Mouse (Mus musculus) T-helper 1 cell (primary cell): ENCODE data around the gene Etfa.

Experiments
- in situ Hi-C: fragments of 300-600 bp; cut with MboI, MseI; formaldehyde crosslinking; loops from one replicate; pipeline ENCODE4 v1.15.1; 2025; ENCODE audit warnings: high pct_unique_total_duplicates

Etfa gene

DNA sequence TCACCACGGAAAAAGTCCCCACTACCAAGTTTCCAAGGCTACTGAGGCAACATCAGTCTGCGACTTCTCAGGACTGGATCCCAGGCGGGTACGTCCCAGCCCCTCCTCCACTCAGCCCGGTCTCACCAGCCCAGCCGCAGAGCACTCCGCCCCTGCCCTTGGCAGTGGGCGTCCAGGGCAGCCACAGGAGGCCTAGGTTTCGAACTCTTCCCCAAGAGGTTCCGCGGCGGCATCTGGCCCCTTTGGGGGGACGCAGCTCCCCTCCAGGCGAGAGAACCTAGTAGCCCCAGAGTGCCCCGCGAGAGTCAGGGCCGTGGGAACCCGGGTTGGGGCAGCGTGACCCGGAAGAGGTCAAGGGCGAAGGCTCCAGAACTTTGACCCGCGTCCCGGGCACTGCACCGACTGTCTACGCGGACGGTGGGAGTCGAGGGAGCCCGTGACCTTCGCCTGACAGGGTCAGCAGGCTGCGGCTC is 486 bp downstream of the Etfa start:
- in situ Hi-C loops, result no loop called here

DNA sequence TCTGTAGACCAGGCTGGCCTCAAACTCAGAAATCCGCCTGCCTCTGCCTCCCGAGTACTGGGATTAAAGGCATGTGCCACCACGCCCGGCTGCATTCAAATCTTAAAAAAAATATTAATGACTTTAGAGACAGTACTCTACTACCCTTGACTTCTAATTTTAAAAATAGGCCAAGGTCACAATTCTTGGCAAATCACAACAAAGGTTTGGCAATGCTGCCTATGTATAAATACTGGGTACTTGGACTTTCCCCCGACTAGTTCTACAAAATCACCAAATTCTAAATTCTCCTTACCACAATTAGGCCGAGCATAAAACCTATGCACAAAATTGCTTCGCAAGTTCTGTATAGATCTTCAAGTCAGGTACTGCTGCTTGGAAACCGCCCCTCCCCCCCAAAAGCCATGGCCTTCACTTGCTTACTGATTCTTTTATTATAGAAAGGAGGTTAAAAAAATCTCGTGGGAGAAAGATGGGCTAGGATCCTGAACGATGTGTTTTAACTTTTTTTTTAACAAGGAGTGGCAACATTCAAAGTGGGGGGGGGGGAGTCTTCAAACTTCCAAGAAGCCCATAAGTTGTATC is 1.3 kb downstream of the Etfa start:
- in situ Hi-C loops, result no loop called here

DNA sequence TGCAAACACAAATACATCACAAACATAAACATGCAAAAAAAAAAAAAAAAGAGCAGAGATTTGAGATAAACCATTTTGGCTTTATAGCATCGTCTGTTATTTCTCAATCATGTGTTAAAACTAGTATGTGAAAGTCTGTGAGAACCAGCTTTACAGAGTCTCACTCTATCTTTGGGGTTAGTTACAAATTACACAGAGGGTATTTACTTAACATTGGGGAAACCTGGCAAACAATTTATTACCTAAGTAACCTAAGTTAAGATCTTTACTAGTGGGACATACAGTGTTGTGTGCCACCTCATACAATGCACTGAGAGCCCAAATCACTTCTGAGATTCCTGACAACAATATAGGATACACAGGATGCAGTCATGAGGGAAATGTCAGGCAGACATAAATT is 2.3 kb downstream of the Etfa start:
- in situ Hi-C loops, result no loop called here

DNA sequence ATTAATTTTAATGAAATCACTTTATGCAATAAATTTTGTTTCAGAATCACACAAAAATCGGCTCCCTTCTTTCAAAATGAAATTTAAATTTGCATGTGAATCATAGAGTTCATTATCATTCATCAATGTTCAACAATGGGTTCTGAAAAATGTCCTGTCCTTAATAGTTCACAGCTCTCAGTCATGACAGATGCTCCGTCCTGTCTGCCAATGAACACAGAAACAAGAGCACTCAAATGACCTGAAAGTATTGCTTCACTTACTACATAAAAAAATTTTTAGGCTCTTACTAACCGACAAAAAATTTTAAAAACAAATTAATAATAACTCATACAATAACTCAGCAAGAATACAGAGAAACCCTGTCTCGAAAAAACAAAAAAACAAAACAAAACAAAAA is 3.3 kb downstream of the Etfa start:
- in situ Hi-C loops, result no loop called here

DNA sequence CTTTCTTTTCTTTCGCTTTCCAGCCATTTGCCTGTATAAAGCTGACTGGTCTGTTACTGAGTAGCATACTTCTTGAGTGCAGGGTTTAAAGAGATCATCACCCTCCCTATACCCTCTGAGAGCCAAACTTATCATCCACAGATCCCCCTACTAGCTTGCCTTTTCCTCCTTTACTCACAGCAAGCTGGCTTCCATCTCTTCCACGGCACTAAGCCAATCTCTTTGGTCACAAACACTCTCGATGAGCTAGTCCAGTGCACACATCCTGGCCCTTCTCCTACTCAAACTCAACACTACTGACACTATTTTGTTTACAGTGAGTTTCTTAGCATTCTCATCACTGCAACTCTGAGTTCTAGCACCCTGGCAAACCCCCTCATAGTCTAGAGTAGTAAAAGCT is 4.1 kb downstream of the Etfa start:
- in situ Hi-C loops, result no loop called here

DNA sequence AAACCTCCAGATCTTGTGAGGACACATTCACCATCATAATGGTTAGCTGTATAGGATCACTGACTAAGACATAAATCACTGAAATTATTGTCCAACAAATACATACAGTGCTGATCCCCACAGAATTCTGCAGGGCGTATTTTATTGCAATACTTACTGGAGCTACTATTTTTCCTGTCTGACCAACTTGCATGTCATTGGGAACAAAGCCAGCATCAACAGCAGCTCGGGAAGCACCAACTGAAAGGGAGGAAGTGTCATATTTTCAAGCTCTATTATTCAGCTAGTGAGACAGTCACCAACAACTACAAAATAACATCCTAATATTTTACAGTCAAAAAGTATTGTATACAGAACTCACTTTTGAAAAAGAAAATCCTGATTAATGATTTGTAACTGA is 29.9 kb downstream of the Etfa start:
- in situ Hi-C loops, result no loop called here

DNA sequence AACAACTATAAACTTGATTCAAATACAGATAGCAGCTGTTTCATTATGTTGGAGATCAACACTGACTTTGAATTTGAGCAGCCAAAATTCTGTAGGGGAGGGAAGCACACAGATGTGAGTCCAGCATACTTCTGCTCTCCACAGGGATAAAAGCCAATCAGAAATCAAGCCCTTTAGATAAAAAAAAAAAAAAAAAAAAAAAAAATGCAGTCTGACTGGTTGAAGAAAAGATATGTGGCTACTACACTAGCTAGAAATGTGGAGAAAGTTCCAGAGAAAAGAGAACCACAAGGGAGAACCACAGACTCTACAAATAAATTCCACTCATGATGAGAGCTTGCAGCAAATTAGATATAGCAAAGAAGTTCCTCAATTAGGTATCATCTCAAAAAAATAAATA is 33.3 kb downstream of the Etfa start:
- in situ Hi-C loops, result no loop called here

DNA sequence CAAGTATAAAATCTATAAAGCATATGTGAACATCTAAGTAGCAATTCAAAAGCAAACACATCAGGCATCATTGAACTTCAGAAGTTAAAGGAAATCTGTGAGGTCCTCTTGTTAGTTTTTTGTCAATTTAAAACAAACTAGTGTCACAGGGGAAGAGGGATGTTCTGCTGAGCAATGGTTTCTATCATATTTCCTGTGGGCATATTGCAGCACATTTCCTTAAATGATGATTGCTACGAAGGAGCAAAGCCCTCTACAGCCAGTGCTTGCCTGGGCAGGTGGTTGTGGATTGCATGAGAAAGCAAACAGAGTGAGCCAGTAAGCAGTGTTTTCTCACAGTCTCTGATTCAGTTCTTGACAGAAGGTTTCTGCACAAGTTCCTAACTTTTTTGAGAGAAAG is 36.0 kb downstream of the Etfa start:
- in situ Hi-C loops, result no loop called here

DNA sequence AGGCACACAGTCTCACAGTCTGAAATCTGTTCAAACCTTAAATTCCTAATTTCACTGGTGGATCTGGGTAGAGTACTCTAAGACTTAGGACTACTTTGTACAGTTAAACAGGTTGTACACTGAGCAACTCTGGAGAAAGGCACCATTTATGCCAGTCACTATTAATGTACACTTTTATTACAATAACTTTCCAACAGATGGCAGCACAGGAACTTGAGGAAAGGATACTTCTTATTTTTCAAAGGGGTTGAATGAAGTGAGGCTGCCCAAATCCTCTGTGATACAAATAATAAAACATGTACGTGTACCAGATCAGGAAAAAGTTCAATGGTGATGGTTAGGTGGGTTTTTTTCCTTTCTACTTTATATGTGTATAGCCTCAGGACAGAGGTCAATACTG is 43.6 kb downstream of the Etfa start:
- in situ Hi-C loops, result no loop called here

DNA sequence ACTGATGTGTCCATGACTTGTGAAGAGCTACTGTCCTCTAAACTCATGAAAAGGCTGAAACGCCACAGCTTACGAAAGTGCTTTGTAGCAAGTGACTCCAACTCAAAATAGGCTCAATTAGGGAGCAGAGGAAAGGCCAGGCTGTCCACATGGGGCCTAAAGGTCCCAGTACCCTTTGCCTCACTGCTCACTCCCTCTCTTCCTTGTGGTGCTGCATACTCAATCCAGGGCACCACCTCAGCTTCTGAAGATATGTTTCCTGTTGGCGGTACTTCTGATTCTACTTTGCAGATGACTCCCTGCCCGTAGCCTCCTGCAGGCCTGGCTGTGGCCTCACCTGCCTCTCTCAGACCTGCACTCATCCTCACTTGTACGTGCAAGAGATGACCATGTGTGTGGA is 58.7 kb downstream of the Etfa start:
- in situ Hi-C loops, result no loop called here

DNA sequence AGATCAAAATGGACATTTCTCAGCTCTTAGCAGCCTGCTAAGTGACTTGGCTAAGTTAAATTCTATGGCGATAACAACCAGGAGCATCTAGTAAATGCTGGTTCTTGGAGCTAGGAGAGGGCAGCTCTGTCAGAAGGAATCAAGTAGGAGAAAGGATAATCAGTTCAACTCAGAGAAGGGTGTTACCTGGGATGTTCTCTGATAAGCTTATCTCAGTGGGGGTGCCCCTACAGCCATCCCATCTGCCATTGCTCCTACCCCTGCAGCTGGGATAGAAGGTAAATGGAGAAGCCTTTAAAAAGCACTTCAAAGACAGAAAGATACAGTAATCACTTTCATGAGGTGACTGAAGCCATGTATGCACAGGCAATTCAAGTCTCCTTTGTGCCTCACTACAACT is 59.1 kb downstream of the Etfa start:
- in situ Hi-C loops, result no loop called here

DNA sequence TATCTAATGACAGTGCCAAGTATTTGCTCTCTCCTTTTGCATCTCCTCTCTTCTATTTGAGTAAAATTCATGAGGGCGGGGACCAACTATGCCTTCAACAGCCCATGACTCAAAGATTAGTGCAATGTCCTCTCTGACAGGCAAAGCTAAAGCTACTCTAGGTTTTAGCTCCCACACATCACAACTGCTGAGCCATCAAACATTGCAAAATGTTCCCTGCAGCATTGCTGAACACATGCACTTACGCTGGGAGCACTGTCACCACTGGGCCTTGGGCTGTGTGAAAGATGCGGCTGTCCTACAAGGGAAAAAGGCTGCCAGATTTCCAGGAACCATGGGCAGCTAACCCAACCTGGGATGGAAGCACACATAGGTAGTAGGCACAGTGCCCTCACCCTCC is 60.6 kb downstream of the Etfa start:
- in situ Hi-C loops, result no loop called here

DNA sequence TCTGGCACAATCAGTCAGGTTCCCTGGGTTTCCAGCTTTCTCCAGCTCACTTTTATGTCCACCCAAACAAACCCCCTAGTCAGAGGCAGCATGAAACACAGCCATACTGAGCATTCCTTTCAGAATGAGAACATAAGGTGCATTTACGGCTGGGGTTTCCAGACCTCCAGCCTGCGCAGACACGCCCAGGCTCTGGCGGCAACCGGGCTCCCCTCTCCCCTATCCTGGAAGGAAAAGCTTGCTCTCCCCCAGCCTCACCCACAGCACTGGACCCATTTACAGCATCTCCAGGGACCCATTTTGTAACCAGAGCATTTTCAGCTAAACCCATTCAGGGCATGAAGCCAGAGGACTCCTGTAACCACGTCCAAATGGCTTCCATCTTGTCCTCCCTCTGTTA is 62.0 kb downstream of the Etfa start:
- in situ Hi-C loops, result no loop called here

DNA sequence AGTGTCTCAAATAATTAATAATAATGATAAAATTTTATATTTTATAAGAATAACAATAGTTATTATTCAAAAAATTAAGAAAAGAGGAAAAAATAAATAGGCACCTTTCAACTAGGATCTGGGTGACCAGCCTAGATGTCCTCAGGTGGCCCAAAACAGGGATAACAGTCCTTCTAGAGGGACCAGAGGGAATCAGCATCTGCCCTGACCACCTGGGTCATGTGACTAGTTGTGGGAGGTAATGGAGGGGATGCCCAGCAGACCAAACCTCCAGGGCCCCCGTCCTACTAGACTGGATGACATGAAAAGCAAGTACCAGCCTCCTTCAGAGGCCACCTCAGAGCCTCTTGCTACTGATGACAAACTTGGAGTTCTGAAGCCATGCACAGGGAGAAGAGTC is 62.9 kb downstream of the Etfa start:
- in situ Hi-C loops, result no loop called here

DNA sequence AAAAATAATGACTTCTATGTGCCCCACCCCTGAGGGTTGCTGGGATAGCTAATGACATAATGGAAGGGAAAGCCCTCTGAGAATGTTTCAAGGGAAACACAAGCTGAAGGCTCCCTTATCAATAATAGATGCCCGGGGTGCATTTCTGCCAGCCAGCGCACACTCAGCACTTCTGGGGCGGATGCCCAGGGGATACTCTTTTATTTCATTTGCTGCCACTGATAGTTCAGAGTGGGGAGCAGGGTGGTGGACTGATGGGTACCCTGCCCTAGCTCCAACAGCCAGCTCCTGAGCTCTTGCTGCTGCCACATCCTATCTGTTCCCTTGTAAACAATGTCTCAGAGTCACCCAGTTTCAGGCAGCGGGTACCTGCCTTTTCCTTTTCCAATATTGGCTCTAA is 64.5 kb downstream of the Etfa start:
- in situ Hi-C loops, result no loop called here

DNA sequence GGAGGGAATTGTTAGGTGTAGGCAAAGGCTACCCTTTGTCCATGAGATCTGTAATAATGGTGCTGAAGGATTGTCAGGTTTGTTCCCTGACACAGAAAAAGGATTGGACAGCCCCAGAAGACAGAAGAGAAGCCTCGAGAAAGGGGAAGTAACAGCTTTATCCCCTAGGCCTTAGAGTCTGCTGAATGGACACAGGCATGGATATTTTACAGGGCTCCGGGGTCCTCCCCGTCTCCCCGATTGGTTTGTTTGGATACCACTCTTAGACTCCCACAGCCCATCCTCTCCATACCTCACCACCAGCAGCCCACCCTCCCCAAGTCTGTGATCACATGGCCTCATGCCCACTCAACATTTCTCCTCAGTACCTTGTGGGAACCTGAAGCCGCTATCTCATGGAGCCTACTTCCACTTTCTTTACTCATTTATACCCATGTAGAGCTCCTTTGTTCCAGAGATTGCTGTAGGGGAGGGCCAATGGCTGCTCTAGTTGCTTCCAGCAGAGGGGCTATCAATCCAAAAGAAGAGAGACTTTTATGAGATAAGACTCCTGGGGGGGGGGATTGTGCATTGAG is 72.8 kb downstream of the Etfa start:
- in situ Hi-C loops, result no loop called here

DNA sequence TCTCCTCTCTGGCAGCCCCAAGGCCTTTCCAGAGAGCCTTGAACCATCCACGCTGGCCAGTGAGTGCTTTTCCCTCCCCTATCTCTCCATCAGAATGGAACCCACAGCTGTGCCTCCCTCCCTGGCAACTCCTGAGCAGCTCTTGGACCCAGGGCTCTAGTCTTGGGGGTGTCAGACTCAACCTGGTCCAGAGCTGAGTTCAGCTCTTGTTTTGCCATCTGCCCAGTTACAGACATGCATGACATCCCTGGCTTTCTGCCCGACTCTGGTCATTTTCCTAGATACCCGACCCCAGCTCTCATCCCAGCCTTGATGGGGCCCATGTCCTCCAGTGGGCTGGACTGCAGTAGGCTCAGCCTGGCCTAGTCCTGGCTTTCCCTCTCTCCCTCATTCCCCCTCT is 73.6 kb downstream of the Etfa start:
- in situ Hi-C loops, result no loop called here

DNA sequence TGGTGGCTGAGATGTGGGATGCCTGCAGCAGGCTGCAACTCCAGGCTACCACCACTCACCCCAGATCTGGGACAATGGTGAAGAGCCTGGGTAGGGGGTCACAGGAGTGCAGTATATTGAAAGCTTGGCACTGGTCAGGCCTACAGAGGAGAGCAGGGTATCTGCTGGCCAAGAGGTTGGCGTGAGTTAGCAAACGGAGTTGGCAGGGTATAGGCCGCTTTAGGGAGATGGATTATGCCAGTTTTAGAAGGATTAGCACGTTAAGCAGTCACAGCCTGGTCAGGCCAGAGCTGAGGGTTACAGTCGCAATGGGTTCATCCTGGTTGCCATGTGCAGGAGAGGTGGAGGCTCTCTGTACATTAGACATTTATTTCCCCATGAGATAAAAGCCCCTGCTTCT is 78.2 kb downstream of the Etfa start:
- in situ Hi-C loops, result loop anchor here (5.0 kb wide), 1 partner anchor 93 kb away; no protein-coding TSS in a partner anchor

DNA sequence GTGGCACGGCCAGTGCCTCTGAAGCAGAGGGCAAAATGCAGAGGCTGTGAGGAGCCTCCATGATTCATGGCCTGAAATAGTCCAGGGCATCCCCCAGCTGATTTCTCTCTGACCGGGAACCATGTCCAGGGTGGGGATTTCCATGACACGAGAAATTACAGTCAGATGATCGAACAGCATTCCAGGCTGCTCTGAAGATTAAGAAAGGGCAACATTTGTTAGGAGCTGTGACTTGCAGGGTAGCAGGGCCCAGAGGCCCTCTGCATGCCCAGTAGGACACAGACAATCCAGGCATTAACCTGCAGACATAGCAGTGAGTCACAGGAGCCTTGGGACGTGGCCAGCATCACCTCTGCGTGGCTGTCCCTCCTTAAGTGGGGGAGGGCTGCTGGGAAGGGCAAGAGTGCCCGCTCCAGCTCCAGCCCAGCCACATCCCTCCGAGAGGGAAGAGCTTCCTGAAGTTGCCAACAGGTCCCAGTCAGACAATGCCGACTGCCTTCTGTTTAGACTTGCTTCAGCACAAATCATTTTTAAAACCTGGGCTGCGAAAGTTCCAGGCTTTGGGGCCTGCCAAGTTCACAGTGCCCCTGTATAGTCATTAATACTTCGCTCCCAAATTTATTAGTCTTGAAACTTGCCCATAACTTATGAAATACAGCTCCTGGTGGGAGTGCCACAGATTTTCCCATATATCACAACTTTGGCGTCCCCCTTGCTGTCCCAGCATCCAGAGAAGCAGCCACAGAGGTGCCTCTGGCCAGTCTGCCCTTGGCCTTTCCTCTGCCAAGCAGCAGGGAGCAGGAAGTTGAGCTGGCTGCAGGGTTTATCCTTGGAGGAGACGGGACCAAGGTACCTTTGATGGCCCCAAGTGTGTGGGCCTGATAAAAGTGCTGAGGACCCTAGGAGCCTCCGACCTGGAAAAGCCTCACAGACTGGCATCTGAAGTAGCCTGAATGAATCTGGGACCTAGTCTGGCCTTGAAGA is 79.4 kb downstream of the Etfa start:
- in situ Hi-C loops, result loop anchor here (5.0 kb wide), 1 partner anchor 95 kb away; no protein-coding TSS in a partner anchor

DNA sequence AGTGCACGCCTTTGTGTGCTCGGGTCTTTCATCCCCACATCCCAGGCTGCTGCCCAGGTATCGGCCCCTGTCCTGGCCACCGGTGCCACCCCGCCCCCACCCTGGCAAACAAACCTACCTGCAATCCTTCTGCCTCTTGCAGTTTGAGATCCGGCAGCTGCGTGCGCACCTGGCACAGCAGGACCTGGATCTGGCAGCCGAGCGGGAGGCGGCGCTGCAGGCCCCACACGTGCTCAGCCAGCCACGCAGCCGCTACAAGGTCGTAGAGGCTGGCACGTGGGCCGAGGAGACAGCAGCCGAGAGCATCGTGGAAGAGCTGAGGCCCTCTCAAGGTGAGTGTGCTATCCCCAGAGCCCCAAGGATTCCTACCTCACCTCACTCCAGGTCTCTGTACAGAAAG is 81.9 kb downstream of the Etfa start:
- in situ Hi-C loops, result loop anchor here (5.0 kb wide), 1 partner anchor 97 kb away; no protein-coding TSS in a partner anchor

DNA sequence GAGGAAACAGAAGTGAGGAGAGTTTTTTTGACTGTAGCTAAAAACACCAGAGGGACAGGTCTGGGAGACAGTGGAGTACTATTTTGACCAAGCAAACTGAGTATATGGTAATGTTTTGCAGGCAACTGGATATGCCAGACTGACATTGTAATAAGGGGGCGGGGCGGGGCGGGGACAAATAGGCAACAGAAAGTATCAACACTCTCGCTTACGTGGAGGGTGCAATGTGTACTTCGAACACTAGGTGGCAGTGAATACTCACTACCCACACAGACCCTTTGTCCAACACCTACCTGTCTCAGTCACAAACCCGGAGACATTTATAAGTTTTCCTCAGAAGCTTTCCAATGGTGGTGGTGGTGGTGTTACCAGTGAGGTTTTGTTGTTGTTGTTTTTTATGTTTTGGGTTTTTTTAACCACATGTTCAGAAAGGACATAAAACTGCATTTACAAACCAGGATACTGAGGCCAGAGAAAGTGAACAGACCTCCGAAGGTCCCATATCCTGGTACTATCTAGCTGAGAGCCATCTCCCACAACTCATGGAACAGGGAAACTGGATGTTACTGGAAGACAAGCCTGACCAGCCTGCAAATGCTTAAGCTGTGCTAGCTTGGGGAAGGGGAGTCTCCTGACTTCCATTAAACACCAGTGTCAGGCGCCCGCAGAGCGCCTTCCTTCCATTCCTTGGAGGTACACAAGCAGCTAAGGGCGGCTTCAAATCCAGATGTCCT is 82.6 kb downstream of the Etfa start:
- in situ Hi-C loops, result no loop called here

DNA sequence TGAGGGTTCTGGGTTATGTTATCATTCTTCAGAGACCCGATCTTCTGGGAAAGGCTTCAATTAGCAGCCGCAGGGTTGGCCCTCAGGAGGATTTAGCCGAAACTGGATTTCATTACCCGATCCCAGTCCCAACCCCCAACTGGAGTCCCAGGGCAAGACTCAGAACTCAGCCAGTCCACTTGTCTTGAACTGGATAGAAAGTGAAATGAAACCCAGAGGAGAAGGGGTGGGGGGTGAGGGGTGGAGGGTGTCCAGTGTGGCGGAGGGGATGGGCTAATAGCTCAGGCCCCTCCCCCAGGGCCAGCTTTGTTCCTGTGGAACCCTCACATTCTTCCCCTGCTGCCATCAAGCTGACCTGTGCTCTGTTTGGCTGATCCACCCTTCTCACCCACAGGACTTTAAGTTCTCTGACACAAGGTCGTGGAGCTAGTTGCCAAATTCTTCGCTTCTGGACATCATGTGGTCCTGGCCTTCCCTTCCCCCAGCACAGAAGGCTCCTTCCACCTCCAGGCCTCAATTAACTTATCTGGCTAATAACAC is 86.7 kb downstream of the Etfa start:
- in situ Hi-C loops, result no loop called here
